11 mouse cellular contexts compared by ENCODE assay signal in genomic region chr13:35581616-35582015, GRCm38 (mm10).
DNase-seq lines count a peak whose midpoint lies in the region; ATAC-seq and TF ChIP-seq lines count a peak whose summit lies in the region.
"Had no signal": no experiment of that assay in that cellular context is flagged by ENCODE, and none has a peak within 500 bp of the region (broad histone marks: within the 10 kb centered on the region; RNA-seq: fewer than 3 reads in every experiment).

No protein-coding gene starts in this region.

- DNase-seq in adrenal gland, postnatal 14 days: peak; percentile 13
- no peak for DNase-seq in adrenal gland, postnatal 4 days (ENCODE audit: low spot score in 2 of 2)
- peak; percentile 60 to 72 for DNase-seq in kidney, postnatal 4 days
- no peak for DNase-seq in kidney, adult 18-20 months
- DNase-seq in forebrain, embryonic 14.5 days (ENCODE audit: low spot score): peak; percentile 34
- peak; percentile 24 for DNase-seq in midbrain, postnatal 0 days (ENCODE audit: low spot score)
- no peak for DNase-seq in thymus, postnatal 25 days
- no peak for DNase-seq in cerebellum, adult 9-11 months
- DNase-seq: cerebellum, postnatal 25 days had no signal

- no peak overlapping the region for H3K4me2 ChIP-seq in forebrain, embryonic 14.5 days (ENCODE audit: low read length)
- H3K4me2 ChIP-seq in midbrain, postnatal 0 days (ENCODE audit: low read depth, low read length, poor library complexity, severe bottlenecking): no peak overlapping the region
- H3K4me2 ChIP-seq: heart, embryonic 13.5 days; limb, embryonic 15.5 days had no signal

- no peaks in the 10 kb centered on the region for H3K27me3 ChIP-seq in forebrain, embryonic 14.5 days (replicated peaks; ENCODE audit: control insufficient read depth, insufficient read depth, low read length)
- H3K27me3 ChIP-seq in midbrain, postnatal 0 days (ENCODE audit: insufficient read depth, low read length): no peaks in the 10 kb centered on the region
- H3K27me3 ChIP-seq: heart, embryonic 13.5 days; limb, embryonic 15.5 days had no signal

- no peak for TF ChIP-seq CTCF in midbrain, postnatal 0 days (IDR thresholded peaks at IDR 0.05)

- no peaks in the 10 kb centered on the region for H3K9me3 ChIP-seq in forebrain, embryonic 14.5 days (replicated peaks; ENCODE audit: control insufficient read depth, low read length)
- H3K9me3 ChIP-seq in midbrain, postnatal 0 days (ENCODE audit: low read length): no peaks in the 10 kb centered on the region
- H3K9me3 ChIP-seq: heart, embryonic 13.5 days; limb, embryonic 15.5 days had no signal

- no peak overlapping the region for H3K27ac ChIP-seq in forebrain, embryonic 14.5 days (ENCODE audit: low read depth, low read length)
- no peak overlapping the region for H3K27ac ChIP-seq in midbrain, postnatal 0 days (ENCODE audit: low read depth, low read length)
- H3K27ac ChIP-seq: heart, embryonic 13.5 days; limb, embryonic 15.5 days had no signal

- no peaks in the 10 kb centered on the region for H3K4me1 ChIP-seq in forebrain, embryonic 14.5 days (ENCODE audit: control insufficient read depth, insufficient read depth, low read length)
- no peaks in the 10 kb centered on the region for H3K4me1 ChIP-seq in midbrain, postnatal 0 days (ENCODE audit: insufficient read depth, low read length)
- H3K4me1 ChIP-seq: heart, embryonic 13.5 days had no signal

- no peak overlapping the region for H3K4me3 ChIP-seq in forebrain, embryonic 14.5 days (ENCODE audit: low read depth, low read length)
- H3K4me3 ChIP-seq in midbrain, postnatal 0 days (ENCODE audit: low read depth, low read length): no peak overlapping the region
- H3K4me3 ChIP-seq: heart, embryonic 13.5 days; limb, embryonic 15.5 days had no signal

- 14% methylated on average over 3 of the region's 3 CpGs for WGBS in forebrain, embryonic 14.5 days
- 16% methylated on average over 3 of the region's 3 CpGs for WGBS in midbrain, postnatal 0 days

- no peak overlapping the region for H3K9ac ChIP-seq in forebrain, embryonic 14.5 days (ENCODE audit: low read length)
- H3K9ac ChIP-seq in midbrain, postnatal 0 days (replicated peaks; ENCODE audit: low read length, poor library complexity, severe bottlenecking): no peak overlapping the region
- H3K9ac ChIP-seq: heart, embryonic 13.5 days; limb, embryonic 15.5 days had no signal

- H3K36me3 ChIP-seq in forebrain, embryonic 14.5 days (ENCODE audit: control insufficient read depth, insufficient read depth, low read length): no peaks in the 10 kb centered on the region
- H3K36me3 ChIP-seq in midbrain, postnatal 0 days (ENCODE audit: insufficient read depth, low read length): no peaks in the 10 kb centered on the region
- H3K36me3 ChIP-seq: heart, embryonic 13.5 days; limb, embryonic 15.5 days had no signal

- ATAC-seq in forebrain, embryonic 14.5 days: no peak
- ATAC-seq in midbrain, postnatal 0 days (ENCODE audit: low FRiP score): no peak

Comparison
In these comparisons a context has a peak if more than half of its experiments do, and no peak if none do; other contexts are left out.
1. DNase-seq: peak in adrenal gland, postnatal 14 days (single experiment), kidney, postnatal 4 days (2 of 2), forebrain, embryonic 14.5 days (single experiment) and midbrain, postnatal 0 days (single experiment); none in adrenal gland, postnatal 4 days (0 of 2), kidney, adult 18-20 months (single experiment), thymus, postnatal 25 days (single experiment) and cerebellum, adult 9-11 months (single experiment).